Mouse (Mus musculus) intestine, postnatal 0 days (tissue): Measurements from ENCODE around the gene Rtl8a. TPM values are rescaled to one million over a fixed set of nuclear protein-coding genes. Genes with fewer than 3 reads are reported as not detected.
A peak's percentile ranks its signal among the peaks of the same experiment; 100 is the strongest.
"Not testable (repeated sequence)": the region's sequence is repeated elsewhere in the genome, so short reads cannot be mapped to it uniquely, and the experiment has no call there.

Experiments
- ATAC-seq: fragments of 200-750 bp; cut with Nextera tagmentation; 2 replicates; pipeline ENCODE4 v1.8.0; 2017; ENCODE audit warnings: mild to moderate bottlenecking, moderate TSS enrichment, moderate library complexity
- H3K27ac ChIP-seq: fragments of 300-500 bp; sonication (generic); 2 replicates; pipeline ENCODE4 v1.5.1; 2014; ENCODE audit warnings: mild to moderate bottlenecking, low read depth, low read length, moderate library complexity
- H3K27me3 ChIP-seq: fragments of 300-500 bp; sonication (generic); replicated peaks from 2 replicates; pipeline ENCODE4 v1.6.1; 2014; ENCODE audit warnings: low read length, mixed read lengths; ENCODE audit not compliant: control insufficient read depth, insufficient read depth
- H3K36me3 ChIP-seq: fragments of 300-500 bp; sonication (generic); 2 replicates; pipeline ENCODE4 v1.6.1; 2014; ENCODE audit warnings: mild to moderate bottlenecking, moderate library complexity; ENCODE audit not compliant: control insufficient read depth, insufficient read depth
- H3K4me1 ChIP-seq: fragments of 300-500 bp; sonication (generic); replicated peaks from 2 replicates; pipeline ENCODE4 v1.6.1; 2014; ENCODE audit warnings: antibody characterized with exemption, low read length, mixed read lengths; ENCODE audit not compliant: control insufficient read depth, insufficient read depth
- H3K4me2 ChIP-seq: fragments of 300-500 bp; sonication (generic); replicated peaks from 2 replicates; pipeline ENCODE4 v1.6.1; 2014; ENCODE audit warnings: low read depth, mild to moderate bottlenecking, moderate library complexity
- H3K4me3 ChIP-seq: fragments of 300-500 bp; sonication (generic); 2 replicates; pipeline ENCODE4 v1.5.1; 2014; ENCODE audit warnings: low read depth, low read length
- H3K9ac ChIP-seq: fragments of 300-500 bp; sonication (generic); 2 replicates; pipeline ENCODE4 v1.6.1; 2014; ENCODE audit warnings: mild to moderate bottlenecking, low read depth, low read length
- H3K9me3 ChIP-seq: fragments of 300-500 bp; sonication (generic); 2 replicates; pipeline ENCODE4 v1.6.1; 2016; ENCODE audit warnings: mixed run types; ENCODE audit not compliant: control insufficient read depth
- CTCF ChIP-seq: sonication (generic); IDR thresholded peaks from 2 replicates; pipeline ENCODE4 v1.5.1; 2016; ENCODE audit warnings: low read depth, mild to moderate bottlenecking, control low read depth, antibody characterized with exemption, moderate library complexity
- WGBS: fragments of 180-500 bp; shearing (Covaris S2); extraction: QIAGEN DNeasy Blood & Tissue Kit; methylation state at CpG from one replicate; pipeline ENCODE4 v1.1.7; 2014; 5-methylcytosine and 5-hydroxymethylcytosine counted together
- polyA plus RNA-seq: library from polyadenylated mRNA; unstranded; fragments of >200 nt; fragmentation: Nextera tagmentation; extraction: Ambion mirVana; gene quantifications from 2 replicates; pipeline ENCODE4 v1.2.1, GENCODE M21; 2015

Rtl8a gene
- polyA plus RNA-seq, 1 experiment from 2014 or later, result 46.0 TPM

DNA sequence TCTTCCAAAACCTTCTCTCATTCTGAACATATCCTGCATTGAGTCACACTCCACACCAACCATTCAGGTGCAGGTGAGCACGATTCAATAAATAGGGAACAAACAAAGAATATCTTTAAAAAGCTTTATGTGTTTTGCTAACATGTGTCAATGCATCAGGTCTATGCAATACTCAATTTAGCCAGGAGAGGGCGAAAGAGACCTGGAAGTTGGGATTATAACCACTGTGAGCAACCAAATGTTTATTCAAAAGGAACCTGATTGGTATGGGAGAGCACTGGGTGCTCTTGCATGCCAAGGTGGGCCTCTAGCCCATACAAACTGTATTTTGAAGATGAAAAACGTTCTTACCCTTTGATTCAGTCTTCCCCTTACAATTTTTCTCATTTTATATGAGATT is 32.9 kb downstream of the Rtl8a start:
- H3K4me2 ChIP-seq, result no peak overlapping the region
- no peak overlapping the region for H3K4me3 ChIP-seq
- H3K27ac ChIP-seq, result no peak overlapping the region
- no peaks in the 10 kb centered on the region for H3K27me3 ChIP-seq
- no peaks in the 10 kb centered on the region for H3K9me3 ChIP-seq
- no peaks in the 10 kb centered on the region for H3K36me3 ChIP-seq
- 3% methylated on average over 3 of the region's 3 CpGs for WGBS
- no peaks in the 10 kb centered on the region for H3K4me1 ChIP-seq
- H3K9ac ChIP-seq, result no peak overlapping the region
- no peak for ATAC-seq
- TF ChIP-seq CTCF, result peak; percentile 76

DNA sequence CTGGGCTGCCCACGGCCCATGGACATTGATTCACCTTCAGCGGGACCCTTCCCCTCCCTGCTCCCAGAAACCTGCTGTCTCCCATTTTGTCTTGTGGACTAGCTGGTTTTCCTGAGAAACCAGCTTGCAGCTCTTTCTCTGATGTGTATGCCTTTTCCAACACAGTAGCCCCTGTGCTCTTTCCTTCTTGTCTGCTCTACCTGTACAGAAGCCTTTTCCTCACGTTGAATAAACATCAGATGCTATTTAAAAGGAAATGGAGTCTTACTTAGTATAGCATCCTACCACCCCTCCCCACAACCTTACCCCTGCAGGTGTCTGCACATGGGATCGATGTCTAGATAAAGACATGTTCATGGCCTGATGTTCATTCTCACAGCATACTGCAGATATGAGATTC is 34.6 kb downstream of the Rtl8a start, which contains the start of gene Gm14597:
TSS of gene Gm14597 (minus strand) at position 101 of the 400 bp plus-strand sequence.
- not testable (repeated sequence) for H3K9me3 ChIP-seq, H3K4me1 ChIP-seq, H3K36me3 ChIP-seq, H3K27me3 ChIP-seq, ATAC-seq
- WGBS, result 73% methylated on average over 2 of the region's 4 CpGs
- H3K9ac ChIP-seq, result peak within 1 kb of the TSS; percentile 34; the same call in 1 of the 2 replicates
- peak within 1 kb of the TSS; percentile 61 for H3K4me2 ChIP-seq
- H3K4me3 ChIP-seq, result peak within 1 kb of the TSS; percentile 34
- 0 out of 2 replicates have a peak within 1 kb of the TSS, but pooled peaks have one; percentile 21 for H3K27ac ChIP-seq

DNA sequence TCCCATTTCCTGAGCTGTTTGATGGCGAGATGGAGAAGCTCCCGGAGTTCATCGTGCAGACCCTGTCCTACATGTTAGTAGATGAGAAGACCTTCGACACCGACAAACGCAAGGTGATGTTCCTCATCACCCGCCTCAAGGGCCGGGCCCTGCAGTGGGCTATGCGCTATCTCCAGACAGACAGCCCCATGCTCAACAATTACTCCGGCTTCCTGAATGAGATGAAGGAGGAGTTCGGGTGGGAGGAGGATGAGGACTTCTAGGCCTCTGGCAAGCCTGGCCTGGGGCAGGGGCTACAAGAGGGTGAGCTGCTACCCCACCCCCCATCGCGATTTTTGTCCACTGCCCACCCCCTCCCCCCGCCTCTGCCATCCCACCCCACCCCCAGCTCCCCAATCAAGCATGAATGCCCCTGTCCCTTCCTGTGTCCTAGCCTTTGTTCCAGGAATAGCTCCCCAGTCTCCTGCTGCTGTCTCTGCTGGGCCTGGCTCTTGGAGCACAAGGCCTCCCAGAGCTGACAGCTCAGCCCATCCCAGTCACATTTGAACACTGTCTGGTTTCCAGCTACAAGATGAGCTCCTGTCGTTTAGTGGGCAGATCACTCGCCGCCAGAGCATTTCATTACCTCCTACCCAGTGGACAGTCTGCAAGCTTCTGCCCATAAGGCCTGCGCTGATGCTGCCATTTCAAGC is 35.2 kb downstream of the Rtl8a start:
- H3K27ac ChIP-seq, result 0 out of 2 replicates have a peak overlapping the region, but pooled peaks have one; percentile 21
- peak overlapping the region; percentile 34 for H3K4me3 ChIP-seq
- no peaks in the 10 kb centered on the region for H3K4me1 ChIP-seq
- H3K36me3 ChIP-seq, result no peaks in the 10 kb centered on the region
- no peaks in the 10 kb centered on the region for H3K9me3 ChIP-seq
- ATAC-seq, result no peak
- H3K27me3 ChIP-seq, result no peaks in the 10 kb centered on the region
- 36% methylated on average over 18 of the region's 18 CpGs for WGBS
- H3K4me2 ChIP-seq, result peak overlapping the region; percentile 61
- H3K9ac ChIP-seq, result peak overlapping the region; percentile 34; the same call in 1 of the 2 replicates
- TF ChIP-seq CTCF, result no peak

DNA sequence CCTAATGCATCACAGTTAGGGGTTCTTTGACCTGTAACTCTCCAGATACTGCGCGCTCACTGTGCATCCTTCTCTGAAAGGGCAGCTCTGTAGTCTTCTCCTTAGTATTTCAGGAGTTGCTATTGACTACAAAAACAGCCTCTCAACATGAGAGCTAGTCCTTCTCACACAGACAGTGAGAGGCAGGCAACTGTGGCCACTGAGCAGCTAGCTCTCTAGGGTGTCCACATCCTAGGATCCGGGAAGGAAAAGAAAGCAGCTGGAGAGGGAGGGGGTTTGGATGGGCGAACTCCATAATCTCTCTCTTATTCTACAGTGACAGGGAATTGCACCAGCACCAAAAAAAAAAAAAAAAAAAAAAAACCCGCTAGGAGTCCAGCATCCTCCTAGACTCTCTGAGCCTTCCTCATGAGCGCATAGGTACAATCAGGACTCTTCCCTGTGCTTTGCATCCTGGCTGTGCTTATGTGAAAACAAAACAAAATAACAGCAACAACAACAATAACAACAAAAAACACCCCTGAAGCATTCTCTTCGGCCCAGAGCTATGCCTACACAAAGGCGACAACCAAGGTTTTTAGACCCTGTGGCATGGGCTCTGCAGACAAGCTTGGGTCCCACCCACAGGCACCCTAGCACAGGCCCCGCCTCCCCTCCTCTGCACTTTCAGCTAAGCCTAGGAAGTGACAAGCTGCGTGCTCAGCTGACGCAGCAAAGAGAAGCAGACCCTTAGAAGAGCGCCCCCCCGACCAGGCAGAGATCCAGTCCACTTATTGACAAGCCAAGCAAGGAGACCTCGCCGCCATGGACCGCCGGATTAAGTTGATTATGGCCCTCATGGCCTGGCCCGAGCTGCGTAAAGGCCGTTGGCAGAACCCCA is 36.0 kb downstream of the Rtl8a start, which contains the start of gene Rtl8c:
TSS of gene Rtl8c (plus strand) at position 791 of the 880 bp plus-strand sequence.
- 27% methylated on average over 19 of the region's 20 CpGs for WGBS
- peak within 1 kb of the TSS; percentile 61 for H3K4me2 ChIP-seq
- no peaks in the 10 kb centered on the region for H3K9me3 ChIP-seq
- H3K9ac ChIP-seq, result peak within 1 kb of the TSS; percentile 34; the same call in 1 of the 2 replicates
- ATAC-seq, result no peak
- 0 out of 2 replicates have a peak, but pooled peaks have one; percentile 18 for TF ChIP-seq CTCF
- H3K4me1 ChIP-seq, result no peaks in the 10 kb centered on the region
- H3K27ac ChIP-seq, result 0 out of 2 replicates have a peak within 1 kb of the TSS, but pooled peaks have one; percentile 21
- peak within 1 kb of the TSS; percentile 34 for H3K4me3 ChIP-seq
- H3K36me3 ChIP-seq, result no peaks in the 10 kb centered on the region
- no peaks in the 10 kb centered on the region for H3K27me3 ChIP-seq

DNA sequence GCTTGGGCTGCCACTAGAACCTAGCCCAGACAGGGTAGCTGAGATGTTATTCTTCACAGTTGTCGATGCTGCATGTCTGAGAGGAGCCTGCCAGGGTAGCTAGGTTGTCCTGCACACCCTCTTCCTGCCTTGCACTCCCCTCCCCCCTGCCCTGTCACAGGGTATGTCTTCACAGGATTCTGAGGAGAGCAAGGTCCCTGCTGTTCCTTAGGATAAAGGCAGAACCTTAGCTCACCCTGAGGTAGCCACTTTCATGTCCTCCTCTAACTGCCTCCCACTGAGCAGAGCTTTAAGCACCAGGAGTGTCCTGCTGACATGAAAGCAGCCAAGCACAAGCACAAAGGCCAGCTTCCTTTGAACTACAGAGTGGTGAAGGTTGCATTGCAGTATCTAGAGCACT is 37.3 kb downstream of the Rtl8a start:
- WGBS, result 38% methylated on average over 1 of the region's 1 CpGs

DNA sequence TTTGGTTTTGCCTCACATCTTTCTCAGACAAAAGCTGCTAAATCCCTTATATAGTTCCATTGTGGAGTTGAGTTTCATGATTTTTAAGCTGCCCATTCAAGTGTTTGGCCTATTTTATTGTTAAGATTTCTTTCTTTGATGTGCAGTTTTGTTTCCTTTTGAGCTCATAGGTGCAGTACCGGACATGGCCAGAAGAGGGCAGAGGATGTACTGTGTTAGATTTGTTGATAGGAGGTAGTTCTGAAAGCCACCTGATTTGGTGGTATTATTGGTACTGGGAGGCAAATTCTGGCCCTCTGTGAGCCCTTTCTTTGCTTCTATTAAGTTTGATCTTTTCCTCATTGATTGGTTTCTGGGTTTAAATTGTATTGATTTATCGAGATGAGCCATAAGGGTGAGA is 43.5 kb downstream of the Rtl8a start:
- not testable (repeated sequence) for H3K36me3 ChIP-seq, H3K4me1 ChIP-seq, H3K9ac ChIP-seq, ATAC-seq, H3K27me3 ChIP-seq, H3K4me3 ChIP-seq, H3K27ac ChIP-seq, H3K4me2 ChIP-seq, H3K9me3 ChIP-seq
- 5% methylated on average over 1 of the region's 2 CpGs for WGBS
- TF ChIP-seq CTCF, result peak; percentile 59

More for the DNA sequence above, 37.3 kb downstream of the Rtl8a start:
- ATAC-seq, H3K9ac ChIP-seq, H3K4me2 ChIP-seq, H3K36me3 ChIP-seq, H3K9me3 ChIP-seq, H3K4me1 ChIP-seq, H3K27ac ChIP-seq, H3K4me3 ChIP-seq, H3K27me3 ChIP-seq: not testable (repeated sequence)

Other genes with a start within 250 kb of the Rtl8a start
- not detected in 2 replicates for gene Etd, start 208.8 kb downstream of the Rtl8a start, polyA plus RNA-seq
- 18.0 and 22.0 TPM in 2 replicates for gene Rtl8c, start 35.6 kb downstream of the Rtl8a start, polyA plus RNA-seq
- gene Gm14597, start 34.7 kb downstream of the Rtl8a start, polyA plus RNA-seq, result not detected in 2 replicates
- 38.4 and 39.1 TPM in 2 replicates for gene Rtl8b, start 26.7 kb upstream of the Rtl8a start, polyA plus RNA-seq
- 0.13 and 0.26 TPM in 2 replicates for gene 4930502E18Rik, start 81.1 kb upstream of the Rtl8a start, polyA plus RNA-seq
- gene 1700013H16Rik, start 114.1 kb upstream of the Rtl8a start, polyA plus RNA-seq, result 0.56 TPM in 1 of 2 replicates, not detected in the other
- gene Zfp36l3, start 132.7 kb upstream of the Rtl8a start, polyA plus RNA-seq, result 0.07 and 0.08 TPM in 2 replicates
- gene Xlr, start 154.0 kb upstream of the Rtl8a start, polyA plus RNA-seq, result 2.8 and 3.6 TPM in 2 replicates